Mouse (Mus musculus): ENCODE measurements at regions not wholly inside any gene's neighbourhood (a gene's known extent, or its start where the extent isn't known, plus 50 kb on each side); places are given as distances from the start of the nearest gene placed in this dataset.

- TF ChIP-seq EP300 (IDR thresholded peaks at IDR 0.05; ENCODE audit: insufficient read depth, low read depth, low read length) (no peak), CTCF (IDR thresholded peaks at IDR 0.05) (no peak)
Measured at GRCm38 (mm10) chr12:56242803-56243202, 102.9 kb downstream of the Mbip start.
